Mouse (Mus musculus): ENCODE results near the gene Gm13276. TPM values are rescaled to one million over a fixed set of nuclear protein-coding genes. Genes with fewer than 3 reads are reported as not detected.
"Not testable (repeated sequence)": the region's sequence is repeated elsewhere in the genome, so short reads cannot be mapped to it uniquely, and the experiment has no call there.

Gene Gm13276
- polyA plus RNA-seq, 1 experiment from 2014 or later = not detected

- WGBS = 3% methylated on average over 6 of the region's 34 CpGs
- not testable (repeated sequence) for H3K27me3 ChIP-seq (ENCODE audit: control insufficient read depth, insufficient read depth, low read length); H3K27ac ChIP-seq (replicated peaks); H3K4me1 ChIP-seq (replicated peaks; ENCODE audit: control insufficient read depth, insufficient read depth); DNase-seq (ENCODE audit: low spot score); H3K4me3 ChIP-seq (ENCODE audit: low read depth, low read length); H3K9ac ChIP-seq (ENCODE audit: low read length); H3K9me3 ChIP-seq (ENCODE audit: control insufficient read depth, low read length); H3K4me2 ChIP-seq (replicated peaks; ENCODE audit: low read depth); H3K36me3 ChIP-seq (ENCODE audit: control insufficient read depth, insufficient read depth, low read length); ATAC-seq (ENCODE audit: low FRiP score, low TSS enrichment)
- peak; percentile 46 for TF ChIP-seq CTCF (IDR thresholded peaks at IDR 0.05; ENCODE audit: low read depth)
Measured at GRCm38 (mm10) chr4:88805761-88806160, 20.3 kb downstream of the Gm13276 start.

DNA sequence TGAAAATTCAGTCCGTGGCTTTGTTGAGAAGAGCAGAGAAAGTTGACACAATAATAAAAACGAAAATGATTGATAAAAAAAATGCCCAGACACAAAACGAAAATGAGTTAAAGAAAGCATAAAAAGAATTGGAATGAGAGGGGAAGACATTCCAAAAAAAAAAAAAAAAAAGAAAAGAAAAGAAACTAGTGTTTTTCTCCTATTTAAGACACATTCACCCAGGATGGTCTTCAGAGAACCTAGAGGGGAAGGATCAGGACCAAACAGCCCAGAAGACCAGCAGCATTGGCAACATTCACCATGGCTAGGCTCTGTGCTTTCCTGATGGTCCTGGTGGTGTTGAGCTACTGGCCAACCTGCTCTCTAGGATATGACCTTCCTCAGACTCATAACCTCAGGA is 30.4 kb downstream of the Gm13276 start, which contains the start of gene Ifna7:
Ifna7 (plus strand) TSS at position 301 of the 400 bp plus-strand sequence.
- 54% methylated on average over 3 of the region's 3 CpGs for WGBS
- no peaks in the 10 kb centered on the region for H3K9me3 ChIP-seq (ENCODE audit: control insufficient read depth, low read length)
- no peak for ATAC-seq (ENCODE audit: low FRiP score, low TSS enrichment)

DNA sequence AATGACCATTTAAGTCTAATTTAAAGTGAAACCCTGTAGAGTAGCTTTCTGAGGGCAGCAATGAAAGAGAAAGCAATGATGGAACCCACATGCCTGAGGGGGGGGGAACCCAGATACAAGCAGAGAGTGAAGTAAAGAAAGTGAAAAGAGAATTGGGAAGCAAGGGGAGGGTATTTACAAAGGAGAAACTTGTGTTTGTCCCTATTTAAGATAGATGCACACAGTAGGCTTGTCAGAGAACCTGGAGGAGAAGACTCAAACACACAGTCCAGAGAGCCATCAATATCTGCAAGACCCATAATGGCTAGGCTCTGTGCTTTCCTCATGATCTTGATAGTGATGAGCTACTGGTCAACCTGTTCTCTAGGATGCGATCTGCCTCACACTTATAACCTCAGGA is 34.1 kb downstream of the Gm13276 start, which contains the start of gene Ifna11:
Ifna11 (plus strand) TSS at position 301 of the 400 bp plus-strand sequence.
- DNase-seq (ENCODE audit: low spot score) (no peak), ATAC-seq (ENCODE audit: low FRiP score, low TSS enrichment) (no peak)
- Histone ChIP-seq H3K27ac (replicated peaks) (no peak within 1 kb of the TSS), H3K4me2 (replicated peaks; ENCODE audit: low read depth) (no peak within 1 kb of the TSS), H3K27me3 (ENCODE audit: control insufficient read depth, insufficient read depth, low read length) (no peaks in the 10 kb centered on the region), H3K4me1 (replicated peaks; ENCODE audit: control insufficient read depth, insufficient read depth) (no peaks in the 10 kb centered on the region), H3K9me3 (ENCODE audit: control insufficient read depth, low read length) (no peaks in the 10 kb centered on the region), H3K9ac (ENCODE audit: low read length) (no peak within 1 kb of the TSS), H3K4me3 (ENCODE audit: low read depth, low read length) (no peak within 1 kb of the TSS), H3K36me3 (ENCODE audit: control insufficient read depth, insufficient read depth, low read length) (no peaks in the 10 kb centered on the region)
- WGBS = 100% methylated on average over 1 of the region's 1 CpGs
- no peak for TF ChIP-seq CTCF (IDR thresholded peaks at IDR 0.05; ENCODE audit: low read depth)
- no peak for TF ChIP-seq EP300 (optimal IDR thresholded peaks at IDR 0.05)

More for the DNA sequence above, 30.4 kb downstream of the Gm13276 start, which contains the start of gene Ifna7:
- no peaks in the 10 kb centered on the region for H3K36me3 ChIP-seq (ENCODE audit: control insufficient read depth, insufficient read depth, low read length)
- no peak within 1 kb of the TSS for H3K4me3 ChIP-seq (ENCODE audit: low read depth, low read length)
- no peak within 1 kb of the TSS for H3K27ac ChIP-seq (replicated peaks)
- H3K9ac ChIP-seq (ENCODE audit: low read length) = no peak within 1 kb of the TSS
- no peak within 1 kb of the TSS for H3K4me2 ChIP-seq (replicated peaks; ENCODE audit: low read depth)
- no peak for TF ChIP-seq CTCF (IDR thresholded peaks at IDR 0.05; ENCODE audit: low read depth)
- TF ChIP-seq EP300 (optimal IDR thresholded peaks at IDR 0.05) = no peak
- DNase-seq (ENCODE audit: low spot score) = no peak
- no peaks in the 10 kb centered on the region for H3K4me1 ChIP-seq (replicated peaks; ENCODE audit: control insufficient read depth, insufficient read depth)
- no peaks in the 10 kb centered on the region for H3K27me3 ChIP-seq (ENCODE audit: control insufficient read depth, insufficient read depth, low read length)

DNA sequence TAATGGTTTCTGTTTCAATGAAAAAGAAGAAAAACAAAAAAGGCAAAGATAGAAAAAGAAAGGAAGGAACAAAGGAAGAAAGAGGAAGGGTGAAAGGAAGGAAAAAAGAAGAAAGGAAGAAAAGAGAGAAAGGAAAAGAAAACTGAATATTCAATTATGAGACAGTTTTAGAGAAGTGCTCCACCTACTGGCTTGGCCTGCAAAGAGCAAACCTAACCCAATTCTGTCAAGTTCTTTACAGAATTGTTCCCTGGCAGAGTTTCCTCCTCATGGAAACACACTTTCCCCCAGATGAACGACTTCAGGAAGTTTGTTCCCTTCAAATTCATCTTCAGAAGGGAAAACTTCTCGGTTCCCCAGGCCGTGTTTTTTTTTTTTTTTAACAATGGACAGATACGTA is 37.5 kb downstream of the Gm13276 start:
- Histone ChIP-seq H3K9me3 (ENCODE audit: control insufficient read depth, low read length) (no peaks in the 10 kb centered on the region), H3K36me3 (ENCODE audit: control insufficient read depth, insufficient read depth, low read length) (no peaks in the 10 kb centered on the region), H3K27me3 (ENCODE audit: control insufficient read depth, insufficient read depth, low read length) (no peaks in the 10 kb centered on the region), H3K4me3 (ENCODE audit: low read depth, low read length) (no peak overlapping the region), H3K4me1 (replicated peaks; ENCODE audit: control insufficient read depth, insufficient read depth) (no peaks in the 10 kb centered on the region), H3K9ac (ENCODE audit: low read length) (no peak overlapping the region), H3K27ac (replicated peaks) (no peak overlapping the region), H3K4me2 (replicated peaks; ENCODE audit: low read depth) (no peak overlapping the region)
- ATAC-seq (ENCODE audit: low FRiP score, low TSS enrichment) = no peak
- DNase-seq (ENCODE audit: low spot score) = no peak
- TF ChIP-seq EP300 (optimal IDR thresholded peaks at IDR 0.05) (no peak), CTCF (IDR thresholded peaks at IDR 0.05; ENCODE audit: low read depth) (peak; percentile 71)
- WGBS = 21% methylated on average over 4 of the region's 4 CpGs

DNA sequence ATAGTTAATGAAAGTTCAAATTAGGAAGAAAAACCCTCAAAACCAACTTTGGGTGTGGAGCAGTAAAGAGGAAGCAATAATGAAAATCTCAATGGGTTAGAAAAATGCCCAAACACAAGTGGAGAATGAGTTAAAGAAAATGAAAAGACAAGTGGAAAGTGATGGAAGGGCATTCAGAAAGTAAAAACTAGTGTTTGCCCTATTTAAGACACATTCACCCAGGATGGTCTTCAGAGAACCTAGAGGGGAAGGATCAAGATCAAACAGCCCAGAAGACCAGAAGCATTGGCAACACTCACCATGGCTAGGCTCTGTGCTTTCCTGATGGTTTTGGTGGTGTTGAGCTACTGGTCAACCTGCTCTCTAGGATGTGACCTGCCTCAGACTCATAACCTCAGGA is 41.6 kb downstream of the Gm13276 start, which contains the start of gene Ifna6:
Ifna6 (plus strand) TSS at position 301 of the 400 bp plus-strand sequence.
- H3K27me3 ChIP-seq (ENCODE audit: control insufficient read depth, insufficient read depth, low read length); H3K4me2 ChIP-seq (replicated peaks; ENCODE audit: low read depth); H3K9ac ChIP-seq (ENCODE audit: low read length); H3K27ac ChIP-seq (replicated peaks); H3K4me3 ChIP-seq (ENCODE audit: low read depth, low read length); H3K4me1 ChIP-seq (replicated peaks; ENCODE audit: control insufficient read depth, insufficient read depth); ATAC-seq (ENCODE audit: low FRiP score, low TSS enrichment); H3K36me3 ChIP-seq (ENCODE audit: control insufficient read depth, insufficient read depth, low read length); H3K9me3 ChIP-seq (ENCODE audit: control insufficient read depth, low read length); DNase-seq (ENCODE audit: low spot score): not testable (repeated sequence)

GRCm38 (mm10) chr4:88830523-88830922 is 45.0 kb downstream of the Gm13276 start:
- 32% methylated on average over 4 of the region's 4 CpGs for WGBS

GRCm38 (mm10) chr4:88835225-88835624 is 49.7 kb downstream of the Gm13276 start, which contains the start of gene Ifna5:
Ifna5 (plus strand) TSS chr4:88835525.
- not testable (repeated sequence) for H3K36me3 ChIP-seq (ENCODE audit: control insufficient read depth, insufficient read depth, low read length); H3K9ac ChIP-seq (ENCODE audit: low read length); DNase-seq (ENCODE audit: low spot score); H3K27ac ChIP-seq (replicated peaks); H3K9me3 ChIP-seq (ENCODE audit: control insufficient read depth, low read length); H3K4me3 ChIP-seq (ENCODE audit: low read depth, low read length); ATAC-seq (ENCODE audit: low FRiP score, low TSS enrichment); H3K27me3 ChIP-seq (ENCODE audit: control insufficient read depth, insufficient read depth, low read length); H3K4me2 ChIP-seq (replicated peaks; ENCODE audit: low read depth); H3K4me1 ChIP-seq (replicated peaks; ENCODE audit: control insufficient read depth, insufficient read depth)
- WGBS = 64% methylated on average over 1 of the region's 1 CpGs

More at GRCm38 (mm10) chr4:88830523-88830922, 45.0 kb downstream of the Gm13276 start:
- peak; percentile 31 for DNase-seq (ENCODE audit: low spot score)
- Histone ChIP-seq H3K27ac (replicated peaks) (no peak overlapping the region), H3K9me3 (ENCODE audit: control insufficient read depth, low read length) (no peaks in the 10 kb centered on the region), H3K9ac (ENCODE audit: low read length) (no peak overlapping the region), H3K4me3 (ENCODE audit: low read depth, low read length) (no peak overlapping the region), H3K4me1 (replicated peaks; ENCODE audit: control insufficient read depth, insufficient read depth) (no peaks in the 10 kb centered on the region), H3K36me3 (ENCODE audit: control insufficient read depth, insufficient read depth, low read length) (no peaks in the 10 kb centered on the region), H3K4me2 (replicated peaks; ENCODE audit: low read depth) (no peak overlapping the region), H3K27me3 (ENCODE audit: control insufficient read depth, insufficient read depth, low read length) (no peaks in the 10 kb centered on the region)
- no peak for TF ChIP-seq EP300 (optimal IDR thresholded peaks at IDR 0.05)
- peak; percentile 66 for TF ChIP-seq CTCF (IDR thresholded peaks at IDR 0.05; ENCODE audit: low read depth)
- no peak for ATAC-seq (ENCODE audit: low FRiP score, low TSS enrichment)
